Mouse (Mus musculus) lung, adult 2 months (tissue): ENCODE measurements around the gene Smoc2. TPM values are rescaled to one million over a fixed set of nuclear protein-coding genes. Genes with fewer than 3 reads are reported as not detected.
A peak's percentile ranks its signal among the peaks of the same experiment; 100 is the strongest.

Experiments used
- DNase-seq: peaks from one replicate; pipeline ENCODE4 v3.0.0; 2022
- H3K4me1 ChIP-seq: fragments of 200-500 bp; 2 replicates; pipeline ENCODE4 v1.6.1; 2011; ENCODE audit warnings: low read length; ENCODE audit not compliant: control insufficient read depth, insufficient read depth
- H3K4me3 ChIP-seq: fragments of 200-500 bp; replicated peaks from 2 replicates; pipeline ENCODE3; 2011; ENCODE audit warnings: low read depth, mild to moderate bottlenecking, control low read depth, low read length; ENCODE audit errors: extremely low read depth
- CTCF ChIP-seq: fragments of 200-500 bp; IDR thresholded peaks from 2 replicates; pipeline ENCODE4 v1.5.1; 2011; ENCODE audit warnings: mild to moderate bottlenecking, low read length, control low read depth; ENCODE audit not compliant: insufficient read depth
- POLR2A ChIP-seq: fragments of 200-500 bp; IDR thresholded peaks from 2 replicates; pipeline ENCODE4 v1.6.1; 2011; ENCODE audit warnings: low read depth, mild to moderate bottlenecking, control low read depth, low read length, borderline replicate concordance; ENCODE audit errors: extremely low read depth
- WGBS: fragments of 180-500 bp; shearing (Covaris S2); methylation state at CpG from one replicate; pipeline ENCODE4 v1.1.7; 2018; 5-methylcytosine and 5-hydroxymethylcytosine counted together
- polyA plus RNA-seq: library from polyadenylated mRNA; depleted of rRNA; stranded (reverse); fragments of >200 nt; gene quantifications from 2 replicates; pipeline ENCODE4 v1.2.3, GENCODE M21; 2012

Smoc2 gene
- polyA plus RNA-seq, 1 experiment, result 24.1 TPM

DNA sequence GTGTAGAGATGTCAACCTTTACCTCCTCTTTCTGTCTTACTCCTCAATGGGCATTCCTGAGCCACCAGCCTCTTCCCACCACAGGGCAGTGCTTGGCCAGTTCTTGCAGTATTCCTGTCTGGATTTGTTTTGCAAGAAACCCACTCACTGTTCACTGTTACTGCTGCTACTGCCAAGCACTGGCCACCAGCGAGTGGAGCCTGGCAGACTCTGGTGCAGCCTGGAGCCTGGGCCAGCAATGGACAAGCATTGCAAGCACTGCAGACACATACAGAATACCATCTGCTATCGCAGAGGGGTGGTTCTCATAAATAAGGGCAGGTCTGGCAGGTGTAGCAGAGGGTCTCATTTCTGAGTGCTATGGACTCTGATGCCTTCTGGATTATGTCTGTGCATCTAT lies 61.4 kb downstream of the Smoc2 start:
- TF ChIP-seq POLR2A (no peak), CTCF (no peak)
- Histone ChIP-seq H3K4me1 (no peaks in the 10 kb centered on the region), H3K4me3 (no peak overlapping the region)
- 82% methylated on average over 2 of the region's 2 CpGs for WGBS
- no peak for DNase-seq

DNA sequence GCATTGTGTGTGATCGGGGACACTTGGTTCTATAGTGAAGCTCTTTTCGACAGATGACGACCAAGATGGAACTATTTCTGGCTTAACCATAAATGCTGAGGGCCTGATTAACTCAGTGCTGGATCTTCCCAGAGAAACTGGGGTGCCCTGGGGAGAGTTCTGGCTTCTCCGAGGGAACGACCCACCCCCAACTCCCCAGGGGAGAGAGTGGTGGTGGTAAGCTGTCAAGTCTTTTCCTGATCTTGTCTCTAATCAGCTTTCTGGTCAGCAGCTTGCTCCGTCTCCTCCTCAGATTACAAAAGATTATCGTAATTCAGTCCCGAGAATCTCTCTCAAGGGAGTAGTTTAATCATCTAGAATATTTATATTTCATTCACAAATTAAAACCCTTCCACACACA lies 63.2 kb downstream of the Smoc2 start:
- H3K4me1 ChIP-seq, result no peaks in the 10 kb centered on the region
- DNase-seq, result no peak
- H3K4me3 ChIP-seq, result no peak overlapping the region
- 54% methylated on average over 8 of the region's 8 CpGs for WGBS
- no peak for TF ChIP-seq POLR2A
- TF ChIP-seq CTCF, result no peak

DNA sequence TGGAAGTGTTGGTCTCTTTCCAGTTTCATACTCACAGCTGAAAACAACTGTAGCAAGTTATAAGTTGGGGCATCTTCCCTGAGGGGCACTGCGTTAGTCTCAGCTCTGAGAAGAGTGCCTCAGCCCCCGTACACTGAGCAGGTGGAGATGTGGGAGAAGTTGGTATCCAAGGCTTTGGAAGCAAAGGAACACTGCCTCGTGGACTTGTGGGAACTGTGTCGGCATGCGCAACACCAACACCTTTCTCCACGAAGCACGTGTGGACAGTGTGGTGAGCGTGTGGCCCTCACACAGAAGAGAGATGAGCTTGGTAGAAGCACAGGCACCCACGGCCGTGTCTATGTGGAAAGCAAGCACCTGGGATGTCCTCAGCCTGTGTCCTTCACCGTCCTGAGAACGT lies 64.1 kb downstream of the Smoc2 start:
- no peak overlapping the region for H3K4me3 ChIP-seq
- TF ChIP-seq POLR2A (no peak), CTCF (no peak)
- WGBS, result 83% methylated on average over 12 of the region's 12 CpGs

DNA sequence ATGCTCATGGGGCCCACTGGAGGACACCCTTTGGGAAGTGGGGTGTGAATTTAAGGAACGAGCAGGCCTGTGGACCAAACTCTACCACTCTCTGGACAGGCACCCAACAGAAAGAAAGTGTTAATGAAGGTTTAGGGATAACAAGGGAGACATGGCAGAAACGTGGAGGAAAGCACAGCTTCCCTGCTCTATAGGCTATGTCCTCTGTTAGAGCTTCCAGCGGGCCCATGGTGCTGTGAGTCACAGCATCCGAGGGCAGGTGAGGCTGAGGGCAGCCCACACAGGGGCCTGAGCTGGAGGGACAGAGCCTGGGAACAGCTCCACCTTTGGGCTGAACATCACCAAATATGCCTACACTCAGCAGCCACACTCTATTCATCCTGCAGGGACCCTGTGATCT lies 66.2 kb downstream of the Smoc2 start:
- TF ChIP-seq POLR2A, result no peak
- no peak for TF ChIP-seq CTCF
- no peak overlapping the region for H3K4me3 ChIP-seq
- no peak for DNase-seq
- no peaks in the 10 kb centered on the region for H3K4me1 ChIP-seq
- 67% methylated on average over 4 of the region's 4 CpGs for WGBS

More for the DNA sequence above, 64.1 kb downstream of the Smoc2 start:
- H3K4me1 ChIP-seq, result no peaks in the 10 kb centered on the region
- DNase-seq, result no peak

DNA sequence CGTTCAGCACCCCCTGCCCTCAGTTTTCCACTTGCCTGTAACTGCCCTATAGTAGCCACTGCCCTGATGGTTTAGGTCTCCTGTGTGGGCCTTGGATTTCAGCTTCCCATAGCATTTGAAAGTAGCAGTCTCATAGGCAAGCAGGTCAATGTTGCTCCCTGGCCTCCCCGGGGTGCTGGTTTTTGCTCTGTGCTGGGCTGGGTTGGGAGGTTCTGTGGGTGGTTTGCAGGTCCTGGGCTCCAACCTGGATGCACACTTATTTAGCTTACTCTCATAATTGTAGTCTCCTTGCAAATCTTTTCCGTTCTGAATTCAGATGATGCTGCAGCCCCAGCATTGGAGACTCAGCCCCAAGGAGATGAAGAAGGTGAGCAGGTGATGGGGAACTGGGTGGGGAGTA lies 67.6 kb downstream of the Smoc2 start:
- no peak for DNase-seq
- Histone ChIP-seq H3K4me3 (no peak overlapping the region), H3K4me1 (no peaks in the 10 kb centered on the region)
- WGBS, result 84% methylated on average over 3 of the region's 3 CpGs
- TF ChIP-seq POLR2A (no peak), CTCF (no peak)

DNA sequence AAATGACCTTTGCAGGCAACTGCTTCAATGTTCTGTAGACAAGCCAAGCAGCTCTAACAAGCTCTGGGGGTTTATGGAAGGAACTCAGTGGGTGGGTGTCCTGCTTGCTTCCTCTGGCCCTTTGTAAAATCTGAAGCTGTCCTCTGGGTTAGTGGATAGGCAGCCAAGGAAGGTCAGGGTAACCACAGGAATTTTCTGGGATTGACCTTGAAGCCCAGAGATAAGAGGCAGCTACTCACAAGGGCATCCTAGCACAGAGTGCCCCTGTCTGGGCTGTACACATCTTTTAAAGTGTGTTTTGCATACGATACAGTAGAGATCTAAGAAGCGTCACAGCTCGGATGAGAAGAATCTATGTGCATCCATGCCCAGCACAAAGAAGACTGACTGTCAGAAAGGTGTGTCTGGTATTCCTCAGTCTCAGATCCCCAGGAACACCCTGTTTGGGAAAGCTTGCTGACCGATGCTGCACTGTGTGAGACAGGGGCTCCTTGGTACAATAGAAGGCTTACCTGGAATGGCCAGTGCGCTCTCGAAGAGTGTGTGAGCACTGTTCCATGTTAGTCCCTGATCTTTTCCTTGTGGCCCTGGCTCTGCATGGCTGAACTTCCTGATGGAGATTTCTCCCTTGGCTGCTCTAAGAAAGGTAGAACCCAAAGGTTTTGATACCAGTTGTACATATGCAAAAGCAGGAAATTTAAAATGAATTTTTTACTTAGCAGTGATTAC lies 69.9 kb downstream of the Smoc2 start:
- TF ChIP-seq POLR2A (no peak), CTCF (no peak)
- H3K4me1 ChIP-seq, result no peaks in the 10 kb centered on the region
- H3K4me3 ChIP-seq, result no peak overlapping the region
- 86% methylated on average over 6 of the region's 6 CpGs for WGBS
- no peak for DNase-seq

DNA sequence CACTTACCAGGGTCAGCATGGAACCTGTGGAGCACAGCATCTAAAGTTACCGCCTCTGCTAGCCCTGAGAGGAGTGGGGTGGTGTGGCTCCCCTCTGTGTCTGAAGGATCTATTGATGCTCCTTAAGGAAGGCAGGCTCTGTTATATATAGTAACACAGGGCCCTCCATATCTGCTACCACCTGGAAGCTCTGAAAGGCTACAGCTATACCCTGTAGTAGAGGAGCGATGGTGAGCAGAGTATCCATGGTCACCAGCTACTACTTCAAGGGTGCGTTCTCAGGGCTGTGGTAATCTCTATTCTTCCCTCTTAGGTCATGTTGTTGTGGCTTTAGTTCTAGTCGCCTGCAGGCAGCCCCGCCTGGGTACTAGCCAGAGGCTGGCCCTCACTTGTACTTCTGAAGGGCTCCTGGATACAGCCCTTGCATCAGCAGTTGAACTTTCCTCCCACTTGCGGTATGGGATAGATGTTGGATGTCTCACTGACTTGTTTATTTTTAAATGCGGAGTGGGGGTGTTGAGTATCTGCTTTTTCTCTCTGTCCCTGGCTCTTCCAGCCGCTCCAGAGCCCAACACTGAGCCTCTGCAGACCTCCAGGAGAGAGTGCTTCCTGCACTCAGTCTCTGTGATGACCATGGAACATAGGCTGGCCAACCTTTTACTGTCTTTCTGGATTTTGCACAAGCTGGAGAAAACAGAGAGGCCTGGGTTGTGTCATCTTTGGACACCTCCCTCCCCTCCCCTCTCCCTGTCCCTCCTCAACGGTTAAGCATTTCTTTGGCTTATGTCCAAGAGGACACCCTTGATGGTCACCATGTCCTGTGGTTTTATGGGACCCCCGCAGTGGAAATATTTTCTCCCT lies 74.1 kb downstream of the Smoc2 start:
- TF ChIP-seq POLR2A (no peak), CTCF (no peak)
- Histone ChIP-seq H3K4me1 (no peaks in the 10 kb centered on the region), H3K4me3 (no peak overlapping the region)
- no peak for DNase-seq
- WGBS, result 73% methylated on average over 10 of the region's 10 CpGs

DNA sequence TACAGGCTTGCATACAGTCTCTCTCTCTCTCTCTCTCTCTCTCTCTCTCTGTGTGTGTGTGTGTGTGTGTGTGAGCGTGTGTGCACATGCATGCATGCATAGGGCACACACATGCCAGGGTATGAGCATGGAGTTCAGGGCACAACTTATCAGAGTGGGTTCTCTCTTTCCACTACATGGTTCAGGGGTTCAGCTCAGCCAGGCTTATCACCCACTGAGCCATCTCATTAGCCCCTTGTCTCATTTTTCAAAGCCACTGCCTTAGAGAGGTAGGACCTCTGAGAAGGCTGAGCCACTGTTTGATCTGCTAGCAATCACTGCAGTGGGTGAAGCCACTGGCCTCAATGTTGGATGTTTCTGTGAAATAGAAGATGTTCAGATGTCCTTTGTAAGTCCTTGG lies 82.2 kb downstream of the Smoc2 start:
- no peaks in the 10 kb centered on the region for H3K4me1 ChIP-seq
- H3K4me3 ChIP-seq, result no peak overlapping the region
- WGBS, result 76% methylated on average over 1 of the region's 1 CpGs
- no peak for DNase-seq
- TF ChIP-seq POLR2A, result no peak
- TF ChIP-seq CTCF, result no peak

DNA sequence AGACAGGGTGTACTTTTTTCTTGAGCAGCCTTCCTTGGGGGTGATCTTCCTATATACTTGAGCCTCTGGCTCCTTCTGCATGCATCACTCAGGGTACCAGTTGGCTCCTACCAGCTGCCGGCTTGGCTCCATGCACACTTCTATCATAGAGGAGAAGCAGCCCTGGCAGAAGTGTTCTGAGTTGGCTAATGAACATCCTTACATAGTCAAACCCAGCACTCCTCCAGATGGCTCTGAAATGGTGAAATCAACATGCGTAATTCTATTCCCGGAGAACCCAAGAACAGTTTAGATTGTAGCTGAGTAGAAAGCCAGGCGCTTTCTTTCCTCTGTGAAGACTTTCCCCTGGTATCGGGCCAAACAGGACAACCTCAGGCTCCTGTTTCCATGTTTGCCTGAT lies 91.2 kb downstream of the Smoc2 start:
- WGBS, result 85% methylated on average over 5 of the region's 5 CpGs
- TF ChIP-seq POLR2A (no peak), CTCF (no peak)

DNA sequence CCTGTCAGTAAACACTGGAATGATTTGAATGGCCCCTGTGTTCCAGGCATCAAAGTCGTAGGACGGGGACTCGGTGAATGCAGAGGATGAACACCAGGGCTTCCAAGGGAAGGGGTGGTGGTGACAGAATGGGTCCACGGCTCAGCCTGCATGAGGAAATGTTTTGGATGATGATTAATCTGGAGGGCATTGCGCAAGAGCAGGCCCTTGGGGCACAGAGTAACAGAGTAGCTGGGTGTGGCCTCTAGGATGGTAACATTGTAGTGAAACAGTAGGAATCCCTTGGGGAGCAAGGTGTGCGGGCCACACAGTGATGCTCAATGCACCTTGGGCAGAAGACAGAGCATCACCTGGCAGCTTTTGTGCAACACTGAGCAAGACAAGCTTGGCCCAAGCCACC lies 92.3 kb downstream of the Smoc2 start:
- WGBS, result 32% methylated on average over 6 of the region's 6 CpGs
- Histone ChIP-seq H3K4me3 (no peak overlapping the region), H3K4me1 (no peaks in the 10 kb centered on the region)
- DNase-seq, result peak; percentile 45
- TF ChIP-seq CTCF (no peak), POLR2A (no peak)

More for the DNA sequence above, 91.2 kb downstream of the Smoc2 start:
- Histone ChIP-seq H3K4me1 (no peaks in the 10 kb centered on the region), H3K4me3 (no peak overlapping the region)
- DNase-seq, result no peak
